Mouse (Mus musculus) cortical plate, adult 2 months (tissue): Measurements from ENCODE around the gene Cd300lf.

ENCODE experiments used
- CTCF ChIP-seq: fragments of 200-500 bp; IDR thresholded peaks from 2 replicates; pipeline ENCODE4 v1.5.1; 2011; ENCODE audit warnings: mild to moderate bottlenecking, control low read depth, low read length; ENCODE audit not compliant: insufficient read depth; ENCODE audit errors: extremely low read depth
- POLR2A ChIP-seq: fragments of 200-500 bp; IDR thresholded peaks from 2 replicates; pipeline ENCODE4 v1.6.1; 2011; ENCODE audit warnings: mild to moderate bottlenecking, low read length, control low read depth; ENCODE audit not compliant: insufficient read depth; ENCODE audit errors: extremely low read depth

- TF ChIP-seq CTCF, result no peak
- no peak for TF ChIP-seq POLR2A
Observed at GRCm38 (mm10) chr11:115177559-115178195, 43.9 kb upstream of the Cd300lf start.
